Mouse (Mus musculus) cerebellum, adult 11-12 months (tissue): ENCODE measurements around the gene Zfp518a.

Experiments
- DNase-seq: peaks from one replicate; pipeline ENCODE4 v3.0.0; 2022

Zfp518a gene

DNA sequence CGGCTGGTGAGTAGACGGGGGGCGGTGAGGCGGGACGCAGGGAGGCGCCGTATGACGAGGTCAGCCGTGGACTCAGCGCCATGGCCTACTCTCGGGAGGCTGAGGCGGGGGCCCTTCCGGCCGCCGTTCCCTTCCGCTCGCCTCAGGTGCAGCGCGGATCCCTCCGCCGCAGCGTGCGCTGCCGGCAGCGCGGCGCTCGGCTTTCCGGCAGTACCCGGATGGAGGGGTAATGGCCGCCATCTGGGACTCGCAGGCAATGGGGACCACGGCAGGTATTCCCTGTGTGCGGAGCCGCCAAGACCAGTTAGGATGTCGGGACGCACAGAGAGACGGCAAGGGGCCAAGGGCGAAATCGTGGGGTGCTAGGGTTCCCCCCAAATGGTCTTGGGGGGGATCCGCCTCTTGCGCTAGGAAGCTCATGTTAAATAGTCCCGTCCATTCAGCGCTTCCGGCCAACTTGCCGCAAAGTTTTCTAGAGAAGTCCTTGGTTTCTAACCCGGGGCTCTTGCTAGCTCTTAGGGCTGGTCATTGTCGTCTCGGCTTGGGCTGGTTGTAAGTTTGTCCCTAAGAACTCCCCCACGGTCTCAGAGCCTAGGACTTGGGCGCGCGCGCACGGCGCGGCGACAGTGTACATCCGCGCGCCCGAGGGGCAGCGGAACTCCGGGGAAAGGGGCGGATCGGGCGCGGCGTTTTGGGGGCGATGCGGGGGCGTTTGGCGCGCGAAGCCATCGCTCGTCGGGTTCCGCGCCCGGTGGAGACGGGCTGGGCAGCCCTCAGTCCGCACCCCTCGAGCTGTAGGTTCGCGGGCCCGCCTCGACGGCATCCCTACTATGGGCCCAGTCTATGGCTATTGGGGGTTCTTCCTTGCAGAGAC, at the start of gene Zfp518a:
Gene Zfp518a, plus strand, starts transcription at position 187 of the 874 bp plus-strand sequence.
- DNase-seq: peak; percentile 87

DNA sequence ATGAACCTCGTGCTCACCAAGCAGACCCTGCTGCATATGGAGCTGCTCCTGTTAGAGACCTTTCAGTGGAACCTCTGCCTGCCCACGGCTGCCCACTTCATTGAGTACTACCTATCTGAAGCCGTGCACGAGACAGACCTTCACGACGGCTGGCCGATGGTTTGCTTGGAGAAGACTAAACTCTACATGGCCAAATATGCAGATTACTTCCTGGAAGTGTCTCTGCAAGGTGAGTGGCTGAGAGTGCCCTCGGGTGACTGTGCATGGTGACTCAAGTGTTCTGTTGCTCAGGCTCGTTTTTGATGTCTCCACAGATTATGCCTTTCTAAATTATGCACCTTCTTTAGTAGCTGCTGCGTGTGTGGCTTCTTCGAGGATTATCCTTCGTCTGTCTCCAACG, 49.8 kb upstream of the Zfp518a start:
- no peak for DNase-seq

GRCm38 (mm10) chr19:40849391-40849790, 45.1 kb upstream of the Zfp518a start:
- no peak for DNase-seq

GRCm38 (mm10) chr19:40859555-40859954, 35.0 kb upstream of the Zfp518a start:
- no peak for DNase-seq

- no peak for DNase-seq
These were observed 26.2 kb upstream of the Zfp518a start for GRCm38 (mm10) chr19:40868284-40868683.

DNA sequence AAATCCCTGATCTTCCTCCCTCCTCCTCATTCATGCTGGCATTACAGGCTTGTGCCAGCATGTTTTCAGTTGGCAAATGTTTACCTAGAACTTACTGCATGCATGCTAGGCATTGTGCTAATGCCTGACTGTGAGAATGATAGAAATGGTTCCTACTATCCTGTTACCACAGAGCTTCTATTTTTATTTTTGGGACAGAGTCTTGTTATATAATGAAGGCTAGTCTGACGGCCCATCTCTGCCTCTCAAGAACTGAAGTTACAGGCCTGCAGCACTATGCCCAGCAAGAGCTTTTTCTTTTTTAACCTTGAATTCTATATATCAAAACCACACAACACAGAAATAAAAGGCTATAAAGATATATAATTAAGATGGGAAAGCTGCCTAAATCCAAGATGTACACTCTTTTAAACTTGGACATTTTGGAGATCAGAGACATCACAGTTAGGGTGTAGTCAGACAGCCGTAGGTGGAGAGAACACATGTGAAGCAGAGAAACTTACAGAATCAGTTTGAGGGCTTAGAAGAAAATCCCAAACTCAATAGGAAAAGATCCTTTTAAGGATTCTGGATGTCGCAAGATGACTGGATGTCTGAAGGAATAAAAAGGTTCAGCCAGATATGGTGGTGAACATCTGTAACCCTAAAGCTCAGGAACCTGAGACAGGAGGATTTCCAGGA, 24.9 kb upstream of the Zfp518a start:
- DNase-seq: no peak

DNA sequence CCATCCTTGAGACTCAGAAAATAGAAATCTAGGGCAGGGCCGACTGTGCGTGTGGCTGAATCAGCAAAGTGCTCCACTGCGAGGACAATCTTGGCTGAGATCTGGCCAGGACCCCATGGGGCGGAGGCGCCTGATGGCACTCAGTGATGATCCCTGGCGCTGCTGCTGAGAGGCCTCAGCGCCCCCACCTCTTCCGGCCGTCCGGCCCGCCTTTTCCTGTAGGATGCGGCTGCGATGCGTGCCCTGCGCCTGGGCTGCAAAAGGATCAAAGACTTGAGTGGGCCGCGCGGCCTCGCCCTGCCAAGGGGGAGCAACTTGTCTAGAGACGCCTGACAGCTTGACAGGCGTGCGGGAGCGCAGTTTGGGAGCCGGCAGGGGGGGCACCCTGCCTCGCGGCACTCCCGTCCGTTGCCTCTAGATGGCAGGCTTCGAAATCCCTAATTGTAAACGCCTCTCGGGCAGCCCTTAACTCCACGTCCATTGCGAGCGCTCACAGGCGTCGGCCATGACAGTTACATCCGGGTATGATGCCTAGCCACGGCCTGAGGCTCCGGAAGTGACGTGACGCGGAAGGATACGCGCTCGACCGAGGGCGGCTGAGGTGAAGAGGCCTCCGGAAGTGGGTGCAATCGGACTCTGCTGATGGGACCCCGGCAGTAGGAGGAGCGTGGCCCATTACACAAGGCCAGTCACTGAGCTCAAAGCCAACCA, 21.4 kb upstream of the Zfp518a start:
- DNase-seq: peak; percentile 94

GRCm38 (mm10) chr19:40881700-40882099, 12.8 kb upstream of the Zfp518a start:
- DNase-seq: no peak

DNA sequence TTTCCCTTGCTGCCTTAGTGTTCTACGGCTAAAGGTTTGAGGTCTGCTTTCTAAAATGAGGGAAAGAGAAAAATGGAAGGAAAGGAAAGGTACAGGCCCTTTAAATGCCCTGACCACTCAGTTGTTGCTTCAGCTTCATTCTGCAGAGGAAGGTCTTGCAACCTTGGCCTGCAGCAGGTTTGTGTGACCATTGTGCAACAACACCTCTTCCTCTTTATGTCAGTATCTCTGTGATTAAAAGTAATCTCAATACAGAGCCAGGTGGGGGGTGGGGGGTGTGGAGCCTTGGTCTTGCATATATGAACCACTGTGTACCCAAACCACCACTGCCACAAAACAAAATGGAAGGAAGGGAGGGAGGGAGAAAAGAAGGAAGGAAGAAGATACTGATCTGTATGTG, 5.6 kb upstream of the Zfp518a start:
- no peak for DNase-seq

DNA sequence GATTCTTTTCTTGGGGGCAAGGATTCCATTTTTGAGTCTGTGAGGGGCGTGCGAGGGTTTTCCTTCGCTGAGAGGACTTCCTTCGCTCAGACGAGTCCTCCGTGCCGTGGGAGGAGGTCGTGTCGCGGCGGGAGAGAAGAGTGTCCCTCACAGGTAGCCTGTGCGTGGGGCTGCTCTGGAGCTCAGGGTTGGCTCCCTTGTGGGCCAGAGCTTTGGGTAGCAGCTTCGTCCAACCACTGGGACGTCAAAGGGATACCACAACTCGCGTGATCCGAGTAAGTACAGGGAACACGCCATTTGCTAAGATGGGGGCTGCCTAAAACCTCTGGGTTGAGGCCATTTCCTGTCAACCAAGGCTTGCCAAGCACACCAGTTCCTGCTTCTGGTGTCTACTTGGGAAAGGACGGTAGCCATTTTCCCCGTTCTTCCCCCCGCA, 416 bp upstream of the Zfp518a start:
- no peak for DNase-seq

DNA sequence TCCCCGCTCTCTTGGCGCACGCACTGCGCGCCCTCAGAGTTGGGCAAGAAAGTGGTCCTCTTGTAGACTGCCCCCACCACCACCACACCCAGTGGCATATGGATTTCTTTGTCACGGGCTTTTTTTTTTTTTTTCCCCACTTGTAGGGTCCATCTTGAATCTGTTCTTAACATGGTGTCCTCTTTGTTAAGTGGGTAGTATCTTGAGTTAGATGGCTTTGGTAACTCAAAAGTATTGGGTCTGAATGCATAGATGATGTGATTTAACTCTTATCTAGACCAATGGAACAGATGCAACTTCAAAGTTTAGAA, 843 bp downstream of the Zfp518a start:
- no peak for DNase-seq

- DNase-seq: no peak
These were observed 37.3 kb downstream of the Zfp518a start for GRCm38 (mm10) chr19:40931581-40932369.

GRCm38 (mm10) chr19:40935376-40935775, 40.9 kb downstream of the Zfp518a start:
- no peak for DNase-seq

- DNase-seq: no peak
These were observed 41.5 kb downstream of the Zfp518a start for GRCm38 (mm10) chr19:40936038-40936437.

GRCm38 (mm10) chr19:40943552-40943951, 49.0 kb downstream of the Zfp518a start:
- no peak for DNase-seq

DNA sequence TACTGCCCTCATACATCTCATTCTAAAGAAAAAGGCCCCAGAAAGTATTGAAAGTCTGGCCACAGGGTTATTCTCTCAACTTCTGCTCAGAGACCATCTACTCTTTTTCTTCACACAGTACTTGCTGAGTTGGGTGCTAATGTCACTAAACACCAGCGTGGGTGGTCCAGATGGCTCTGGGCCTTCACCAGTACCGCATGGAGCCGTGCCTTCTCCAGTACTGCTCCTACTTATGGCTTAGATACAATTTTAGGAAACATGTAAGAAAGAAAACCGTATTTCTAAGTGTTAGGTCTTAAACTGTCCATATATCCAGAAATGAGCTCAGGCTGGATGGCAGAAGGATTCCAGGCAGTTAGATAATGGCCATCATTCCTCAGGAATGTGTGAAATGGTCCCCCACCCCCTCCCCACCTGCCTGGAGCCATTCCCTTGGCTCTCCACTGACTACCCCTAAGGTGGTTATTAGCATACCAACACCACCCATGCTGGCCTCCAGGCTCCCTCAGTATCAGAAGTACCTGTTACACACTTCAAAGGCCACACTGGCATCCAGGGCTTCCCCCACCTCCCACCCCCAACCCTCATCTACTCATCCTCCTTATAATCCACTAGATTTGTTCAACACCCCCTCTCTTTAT, 52.6 kb downstream of the Zfp518a start:
- DNase-seq: no peak

DNA sequence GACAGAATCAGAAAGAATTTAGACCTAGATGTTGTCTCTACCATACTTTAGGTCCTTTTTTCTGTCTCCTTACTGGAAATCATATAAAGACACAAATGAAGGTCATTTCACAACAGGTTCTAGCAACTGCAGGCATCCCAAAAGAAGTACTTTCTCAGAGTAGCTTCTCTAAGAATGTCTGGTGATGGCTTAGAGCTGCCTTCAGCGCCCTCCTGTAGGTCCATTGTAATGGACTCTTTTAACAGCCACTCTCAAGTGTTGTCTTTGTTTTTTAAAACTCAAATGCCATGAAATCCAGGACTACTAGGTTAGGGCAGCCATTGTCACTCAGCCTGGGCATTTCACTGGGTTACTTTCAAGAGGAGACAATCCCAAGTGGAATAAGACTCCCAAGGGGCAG, 64.5 kb downstream of the Zfp518a start:
- DNase-seq: no peak

- no peak for DNase-seq
These were observed 68.5 kb downstream of the Zfp518a start for GRCm38 (mm10) chr19:40962988-40963387.

DNA sequence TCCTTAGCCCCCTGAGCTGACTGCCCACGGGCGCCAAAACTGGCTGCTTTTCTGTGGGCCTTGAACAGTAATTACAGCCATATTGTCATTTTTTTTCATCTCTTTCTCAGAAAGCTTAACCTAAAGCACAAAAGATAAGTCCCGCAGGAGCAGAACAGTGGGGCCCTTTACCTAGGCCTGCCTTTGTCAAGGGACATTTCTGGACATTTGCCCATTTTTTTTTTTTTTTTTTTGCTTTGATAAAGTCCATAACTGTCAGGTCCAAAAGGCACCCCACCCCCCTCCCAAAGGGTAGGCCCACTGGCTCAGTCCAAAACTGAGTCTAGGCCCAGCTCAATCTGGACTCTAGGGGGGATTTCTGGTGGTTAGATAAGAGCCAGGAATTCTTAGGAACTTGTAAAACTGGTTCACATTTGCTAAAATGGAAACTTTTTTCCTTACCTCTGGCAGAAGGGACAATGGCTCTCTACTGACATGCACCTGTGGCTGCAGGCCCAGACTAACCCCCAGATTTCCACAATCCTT, 69.9 kb downstream of the Zfp518a start:
- DNase-seq: no peak

- DNase-seq: no peak
These were observed 70.7 kb downstream of the Zfp518a start for GRCm38 (mm10) chr19:40964936-40965850.
